Comparison of ENCODE assay signal across 8 mouse cellular contexts in the genomic region with DNA sequence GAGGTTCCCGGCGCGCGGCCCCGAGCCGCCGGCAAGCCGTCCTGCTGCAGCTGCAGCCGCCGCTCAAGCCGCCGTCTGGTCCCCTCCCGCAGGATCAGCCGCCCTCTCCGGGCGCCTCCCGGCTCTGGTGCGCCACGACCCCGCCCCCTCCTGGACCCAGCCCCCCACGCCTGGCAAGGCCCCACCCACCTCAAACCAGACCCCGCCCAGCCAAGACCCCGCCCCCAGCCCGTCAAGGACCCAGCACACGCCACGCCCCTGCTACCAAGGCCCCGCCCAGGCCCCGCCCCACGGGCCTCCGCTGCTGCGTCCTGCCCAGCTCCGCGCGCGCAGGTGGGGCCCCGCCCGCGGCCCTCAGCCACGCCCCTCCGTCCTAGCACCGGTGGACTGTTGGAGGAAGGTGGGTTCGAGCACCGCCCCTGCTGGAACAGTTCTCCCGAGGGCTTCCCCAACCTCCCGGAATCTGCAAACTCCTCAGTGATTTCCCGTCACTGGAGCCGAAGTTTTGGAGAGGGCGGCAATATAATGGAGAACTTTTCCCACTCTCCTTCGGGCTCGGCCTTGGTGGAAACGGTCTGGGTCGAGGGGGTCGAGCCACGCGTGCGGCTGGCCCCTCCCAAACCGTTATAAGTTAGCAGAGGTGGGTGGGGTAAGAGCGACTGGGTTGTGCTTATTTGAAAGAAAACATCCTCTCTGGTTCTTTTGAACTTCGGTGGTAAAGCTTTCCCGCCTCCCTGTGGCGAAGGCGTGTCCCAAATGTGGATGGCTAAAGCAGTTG. TPM values are rescaled to one million over a fixed set of nuclear protein-coding genes. Genes with fewer than 3 reads are reported as not detected.
DNase-seq lines count a peak whose midpoint lies in the region; ATAC-seq lines count a peak whose summit lies in the region.

Rassf3 (minus strand) TSS at position 158 of the 778 bp plus-strand sequence.

- peaks cover 12% of the 10 kb centered on the region; the same call in 1 of the 2 replicates for H3K27me3 ChIP-seq in hindbrain, embryonic 14.5 days (ENCODE audit: control insufficient read depth, insufficient read depth, low read length)

- no peaks in the 10 kb centered on the region for H3K36me3 ChIP-seq in hindbrain, embryonic 14.5 days (replicated peaks; ENCODE audit: control insufficient read depth, insufficient read depth)

- peak within 1 kb of the TSS; percentile 47 for H3K27ac ChIP-seq in hindbrain, embryonic 14.5 days

- DNase-seq in ZHBTc4 (ENCODE audit: low read depth, low spot score), result peak; percentile 97
- DNase-seq in cerebellum, postnatal 36 days, result peak; percentile 67 to 81
- peak; percentile 79 to 83 for DNase-seq in frontal cortex, postnatal 36 days (ENCODE audit: low spot score in 2 of 2)
- DNase-seq in hindbrain, embryonic 14.5 days (ENCODE audit: low spot score), result peak; percentile 81
- peak; percentile 78 to 89 for DNase-seq in left cerebral cortex, adult 18-20 months (ENCODE audit: low spot score in 2 of 2)
- peak; percentile 97 to 98 for DNase-seq in lung, postnatal 4 days
- DNase-seq in retina, postnatal 1 day, result peak; percentile 93
- DNase-seq in urinary bladder, adult 18-20 months (ENCODE audit: low spot score in 2 of 2), result peak; percentile 93 to 95

- peak within 1 kb of the TSS; percentile 74 for H3K9ac ChIP-seq in hindbrain, embryonic 14.5 days

- ATAC-seq in hindbrain, embryonic 14.5 days (ENCODE audit: low FRiP score), result peak; percentile 91

- whole genome bisulfite sequencing in hindbrain, embryonic 14.5 days, result under 1% methylated on average over 40 of the region's 62 CpGs

- peak within 1 kb of the TSS; percentile 97 for H3K4me2 ChIP-seq in hindbrain, embryonic 14.5 days (replicated peaks)

- peak within 1 kb of the TSS; percentile 65 for H3K4me3 ChIP-seq in hindbrain, embryonic 14.5 days (replicated peaks; ENCODE audit: low read length)

- peaks cover 9% of the 10 kb centered on the region; the same call in 1 of the 2 replicates for H3K4me1 ChIP-seq in hindbrain, embryonic 14.5 days (replicated peaks; ENCODE audit: control insufficient read depth, insufficient read depth, low read length)

- no peaks in the 10 kb centered on the region for H3K9me3 ChIP-seq in hindbrain, embryonic 14.5 days (ENCODE audit: control insufficient read depth, low read length)

RNA-seq across cellular contexts. Expression of gene Rassf3, which starts in this region (rescaled TPM):
- 5.8 and 6.5 TPM in 2 replicates for polyA plus RNA-seq in hindbrain, embryonic 14.5 days (2014; fragmentation: Nextera tagmentation; extraction: Ambion mirVana)
- total RNA-seq in left cerebral cortex, adult 18-20 months (2021), result 10 to 100 TPM; 39.4 to 49.7 TPM

Comparison
In these comparisons a context has a peak if more than half of its experiments do, and no peak if none do; other contexts are left out.
1. Peak in every context shown above with its lines: DNase-seq, ATAC-seq, H3K4me3 ChIP-seq and H3K27ac ChIP-seq.